Mouse (Mus musculus) adrenal gland, postnatal 25 days (tissue): ENCODE results near the gene Gp1bb. TPM values are rescaled to one million over a fixed set of nuclear protein-coding genes. Genes with fewer than 3 reads are reported as not detected.

Experiments
- DNase-seq: peaks from one replicate; pipeline ENCODE4 v3.0.0; 2021; ENCODE audit warnings: mixed read lengths
- total RNA-seq: library from RNA; stranded (reverse); gene quantifications from 2 replicates; pipeline ENCODE4 v1.2.3, GENCODE M21; 2021

Gene Gp1bb
- total RNA-seq, 1 experiment from 2014 or later = not detected

GRCm38 (mm10) chr16:18577599-18578160 lies 44.5 kb downstream of the Gp1bb start:
- DNase-seq = no peak

GRCm38 (mm10) chr16:18577071-18577470 lies 45.1 kb downstream of the Gp1bb start:
- DNase-seq = no peak

- DNase-seq = peak; percentile 43
Observed at GRCm38 (mm10) chr16:18574196-18574595, 48.0 kb downstream of the Gp1bb start.

Other genes starting within 250 kb of the Gp1bb start
- gene Txnrd2, start 196.0 kb downstream of the Gp1bb start, total RNA-seq = 73.7 and 79.7 TPM in 2 replicates
- gene Comt, start 195.6 kb downstream of the Gp1bb start, total RNA-seq = 147 and 150 TPM in 2 replicates
- gene Gnb1l, start 123.7 kb downstream of the Gp1bb start, total RNA-seq = 4.0 and 9.4 TPM in 2 replicates
- 7.1 and 8.6 TPM in 2 replicates for gene Rtl10, start 123.5 kb downstream of the Gp1bb start, total RNA-seq
- 0.52 TPM in 1 of 2 replicates, not detected in the other for gene Tbx1, start 31.7 kb downstream of the Gp1bb start, total RNA-seq
- gene Gm49601, start 4.0 kb upstream of the Gp1bb start, total RNA-seq = 2.8 and 5.5 TPM in 2 replicates
- 8.4 and 11.4 TPM in 2 replicates for gene Sept5, start 7.6 kb upstream of the Gp1bb start, total RNA-seq
- gene Cldn5, start 154.4 kb upstream of the Gp1bb start, total RNA-seq = 15.2 and 23.3 TPM in 2 replicates
- 95.5 and 124 TPM in 2 replicates for gene Ufd1, start 189.4 kb upstream of the Gp1bb start, total RNA-seq
- gene Cdc45, start 189.6 kb upstream of the Gp1bb start, total RNA-seq = 11.1 and 14.0 TPM in 2 replicates
- 15.5 and 24.3 TPM in 2 replicates for gene 2510002D24Rik, start 214.2 kb upstream of the Gp1bb start, total RNA-seq
- gene Gm28539, start 214.2 kb upstream of the Gp1bb start, total RNA-seq = 3.8 and 4.6 TPM in 2 replicates